Mouse (Mus musculus) MEL (cell line): ENCODE data around the gene Iqgap3. TPM values are rescaled to one million over a fixed set of nuclear protein-coding genes. Genes with fewer than 3 reads are reported as not detected.

Experiments
- DNase-seq: peaks from one replicate; pipeline ENCODE4 v3.0.0; 2011; ENCODE audit warnings: low read depth, low spot score
- H3K27ac ChIP-seq: 2 replicates; pipeline ENCODE4 v1.5.1; 2012; ENCODE audit warnings: low read depth, mild to moderate bottlenecking, control low read depth, low read length, moderate library complexity; ENCODE audit not compliant: control insufficient read depth
- H3K27me3 ChIP-seq, 2 experiments: fragments of 150-350 bp in 1 of 2; sonication (generic) in 1 of 2; 2 replicates each; pipeline ENCODE4 v1.6.1; 2012; ENCODE audit warnings: low read length in 2 of 2, mild to moderate bottlenecking in 2 of 2, improper control_type of control experiment in 1 of 2, moderate library complexity in 1 of 2; ENCODE audit not compliant: insufficient read depth in 2 of 2, control insufficient read depth in 1 of 2
- H3K36me3 ChIP-seq, 2 experiments: 2 replicates each; pipeline ENCODE4 v1.6.1; 2012 to 2014; ENCODE audit warnings: low read length in 2 of 2, improper control_type of control experiment in 1 of 2, inconsistent platforms in 1 of 2, mild to moderate bottlenecking in 1 of 2; ENCODE audit not compliant: insufficient read depth in 2 of 2, control insufficient read depth in 1 of 2
- H3K4me1 ChIP-seq, 2 experiments: fragments of 150-350 bp in 1 of 2; sonication (generic) in 1 of 2; 2 replicates each; pipeline ENCODE4 v1.6.1; 2012; ENCODE audit warnings: low read length in 2 of 2, improper control_type of control experiment in 1 of 2, mild to moderate bottlenecking in 1 of 2; ENCODE audit not compliant: insufficient read depth in 2 of 2, control insufficient read depth in 1 of 2
- H3K4me3 ChIP-seq, 2 experiments: fragments of 150-350 bp in 1 of 2; sonication (generic) in 1 of 2; 2 replicates each; pipeline ENCODE4 v1.5.1; 2012; ENCODE audit warnings: low read depth in 2 of 2, low read length in 2 of 2, mild to moderate bottlenecking in 2 of 2, moderate library complexity in 2 of 2, control low read depth in 1 of 2, improper control_type of control experiment in 1 of 2; ENCODE audit not compliant: control insufficient read depth in 1 of 2, insufficient read depth in 1 of 2
- H3K79me2 ChIP-seq: 2 replicates; pipeline ENCODE4 v1.6.1; 2012; ENCODE audit warnings: mild to moderate bottlenecking, low read length, moderate library complexity; ENCODE audit not compliant: control insufficient read depth, poor library complexity, insufficient read depth
- H3K9ac ChIP-seq: 2 replicates; pipeline ENCODE4 v1.6.1; 2012; ENCODE audit warnings: low read depth, mild to moderate bottlenecking, control low read depth, low read length, moderate library complexity; ENCODE audit not compliant: control insufficient read depth, poor library complexity, severe bottlenecking
- H3K9me3 ChIP-seq: fragments of 150-350 bp; sonication (generic); replicated peaks from 2 replicates; pipeline ENCODE4 v1.6.1; 2012; ENCODE audit warnings: mild to moderate bottlenecking, low read length, improper control_type of control experiment, moderate library complexity; ENCODE audit not compliant: insufficient read depth
- BHLHE40 ChIP-seq: IDR thresholded peaks from 2 replicates; pipeline ENCODE4 v1.6.1; 2012; ENCODE audit warnings: low read depth, mild to moderate bottlenecking, inconsistent platforms, low read length, improper control_type of control experiment, borderline replicate concordance
- CTCF ChIP-seq, 3 experiments: IDR thresholded peaks in 2 of 3; conservative IDR thresholded peaks in 1 of 3; 2 replicates each; pipeline ENCODE4 v1.5.1; 2011 to 2012; ENCODE audit warnings: low read length in 3 of 3, low read depth in 2 of 3, mild to moderate bottlenecking in 2 of 3, improper control_type of control experiment in 1 of 3, inconsistent platforms in 1 of 3, mixed read lengths in 1 of 3, moderate library complexity in 1 of 3; ENCODE audit not compliant: control insufficient read depth in 1 of 3, insufficient read depth in 1 of 3, poor library complexity in 1 of 3, severe bottlenecking in 1 of 3
- GABPA ChIP-seq: IDR thresholded peaks from 2 replicates; pipeline ENCODE4 v1.6.1; 2012; ENCODE audit warnings: low read depth, mild to moderate bottlenecking, inconsistent platforms, low read length, improper control_type of control experiment, moderate library complexity
- GATA1 ChIP-seq: IDR thresholded peaks from 2 replicates; pipeline ENCODE4 v1.6.1; 2011; ENCODE audit warnings: low read depth, low read length, improper control_type of control experiment
- MAFK ChIP-seq: IDR thresholded peaks from 2 replicates; pipeline ENCODE4 v1.6.1; 2011; ENCODE audit warnings: low read depth, mild to moderate bottlenecking, low read length, improper control_type of control experiment, borderline replicate concordance
- MAX ChIP-seq: IDR thresholded peaks from 2 replicates; pipeline ENCODE4 v1.6.1; 2011; ENCODE audit warnings: low read length, improper control_type of control experiment
- MAZ ChIP-seq: IDR thresholded peaks from 2 replicates; pipeline ENCODE4 v1.6.1; 2012; ENCODE audit warnings: low read depth, mild to moderate bottlenecking, inconsistent platforms, low read length, improper control_type of control experiment
- MEF2A ChIP-seq: IDR thresholded peaks from 2 replicates; pipeline ENCODE4 v1.6.1; 2014; ENCODE audit warnings: low read depth, mild to moderate bottlenecking, inconsistent platforms, low read length, improper control_type of control experiment; ENCODE audit not compliant: poor library complexity, insufficient replicate concordance, severe bottlenecking; ENCODE audit errors: extremely low read depth
- MYB ChIP-seq: IDR thresholded peaks from 2 replicates; pipeline ENCODE4 v1.6.1; 2011; ENCODE audit warnings: mild to moderate bottlenecking, low read depth, low read length, improper control_type of control experiment
- NELFE ChIP-seq: IDR thresholded peaks from 2 replicates; pipeline ENCODE4 v1.6.1; 2011; ENCODE audit warnings: low read depth, low read length, improper control_type of control experiment
- NRF1 ChIP-seq: IDR thresholded peaks from 2 replicates; pipeline ENCODE4 v1.6.1; 2014; ENCODE audit warnings: low read depth, mild to moderate bottlenecking, inconsistent platforms, low read length, improper control_type of control experiment, moderate library complexity; ENCODE audit not compliant: poor library complexity, insufficient read depth, severe bottlenecking
- POLR2A ChIP-seq, 2 experiments: IDR thresholded peaks; 2 replicates each; pipeline ENCODE4 v1.6.1; 2011 to 2012; ENCODE audit warnings: low read length in 2 of 2, mild to moderate bottlenecking in 2 of 2, control low read depth in 1 of 2, improper control_type of control experiment in 1 of 2, low read depth in 1 of 2, moderate library complexity in 1 of 2; ENCODE audit not compliant: control insufficient read depth in 1 of 2, insufficient read depth in 1 of 2, poor library complexity in 1 of 2
- POLR2AphosphoS2 ChIP-seq: IDR thresholded peaks from 2 replicates; pipeline ENCODE4 v1.6.1; 2011; ENCODE audit warnings: low read length, improper control_type of control experiment
- POLR2AphosphoS5 ChIP-seq: IDR thresholded peaks from 2 replicates; pipeline ENCODE4 v1.6.1; 2012; ENCODE audit warnings: low read depth, borderline replicate concordance, mild to moderate bottlenecking, inconsistent platforms, low read length, moderate library complexity, mixed read lengths
- TAL1 ChIP-seq: IDR thresholded peaks from 2 replicates; pipeline ENCODE4 v1.6.1; 2012; ENCODE audit warnings: mild to moderate bottlenecking, inconsistent platforms, low read length, moderate library complexity, mixed read lengths
- USF2 ChIP-seq, 2 experiments: IDR thresholded peaks; 2 replicates each; pipeline ENCODE4 v1.6.1; 2011 to 2012; ENCODE audit warnings: improper control_type of control experiment in 2 of 2, low read length in 2 of 2, borderline replicate concordance in 1 of 2, inconsistent platforms in 1 of 2, low read depth in 1 of 2, mild to moderate bottlenecking in 1 of 2; ENCODE audit not compliant: insufficient read depth in 1 of 2
- ZC3H11A ChIP-seq: IDR thresholded peaks from 2 replicates; pipeline ENCODE4 v1.6.1; 2012; ENCODE audit warnings: low read depth, mild to moderate bottlenecking, inconsistent platforms, low read length, improper control_type of control experiment
- ZKSCAN1 ChIP-seq: IDR thresholded peaks from 2 replicates; pipeline ENCODE4 v1.6.1; 2012; ENCODE audit warnings: low read depth, mild to moderate bottlenecking, inconsistent platforms, low read length, improper control_type of control experiment, moderate library complexity
- polyA plus RNA-seq, 2 experiments: library from polyadenylated mRNA; stranded (reverse) in 1 of 2; unstranded in 1 of 2; fragments of >175 nt in 1 of 2; fragments of >200 nt in 1 of 2; gene quantifications; 2 replicates each; pipeline versions ENCODE4 v1.2.1 to v1.2.4; 2012; ENCODE audit warnings: low replicate concordance in 2 of 2, low read depth in 1 of 2; ENCODE audit not compliant: insufficient read length in 2 of 2, insufficient read depth in 1 of 2, missing spikeins in 1 of 2
- total RNA-seq: library from RNA; depleted of rRNA; stranded (reverse); fragments of 300-350 nt; gene quantifications from 2 replicates; pipeline ENCODE4 v1.2.3, GENCODE M21; 2012

Gene Iqgap3
- total and polyA plus RNA-seq, 3 experiments = 21.1 to 42.5 TPM; not detected in 1

DNA sequence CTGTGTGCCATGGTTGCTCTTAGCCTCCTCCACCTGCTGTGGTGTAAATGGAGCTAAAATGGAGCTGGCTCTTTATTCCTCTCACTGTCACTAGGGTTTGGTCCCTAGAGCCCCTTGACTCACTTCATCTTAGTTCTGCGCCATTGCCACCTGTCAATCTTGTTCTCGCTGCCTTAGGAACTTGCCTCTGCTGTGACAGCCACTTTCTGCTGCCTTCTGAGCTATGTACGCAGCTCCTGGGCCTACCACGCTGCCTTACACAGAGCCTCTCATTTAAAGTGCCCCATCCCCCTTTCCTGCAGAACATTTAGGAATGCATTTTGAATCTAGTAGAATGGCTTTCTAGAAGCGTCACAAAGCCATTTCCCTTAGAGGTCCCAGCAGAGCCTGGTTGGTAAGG is 12.4 kb downstream of the Iqgap3 start:
- no peaks in the 10 kb centered on the region for H3K4me1 ChIP-seq
- no peak for DNase-seq
- no peak overlapping the region for H3K27ac ChIP-seq
- peaks cover 0 to 2% of the 10 kb centered on the region in 2 experiments; a peak in 2 of 4 replicates for H3K36me3 ChIP-seq
- H3K27me3 ChIP-seq = no peaks in the 10 kb centered on the region
- no peaks in the 10 kb centered on the region for H3K9me3 ChIP-seq
- no peaks in the 10 kb centered on the region for H3K79me2 ChIP-seq
- TF ChIP-seq NRF1 = no peak
- TF ChIP-seq POLR2A (IDR thresholded peaks at IDR 0.05; ENCODE audit: control insufficient read depth in 1 of 2, insufficient read depth in 1 of 2, low read depth in 1 of 2, low read length in 2 of 2, poor library complexity in 1 of 2) = no peak
- TF ChIP-seq TAL1 = no peak
- no peak for TF ChIP-seq NELFE
- H3K9ac ChIP-seq = no peak overlapping the region
- H3K4me3 ChIP-seq = no peak overlapping the region

DNA sequence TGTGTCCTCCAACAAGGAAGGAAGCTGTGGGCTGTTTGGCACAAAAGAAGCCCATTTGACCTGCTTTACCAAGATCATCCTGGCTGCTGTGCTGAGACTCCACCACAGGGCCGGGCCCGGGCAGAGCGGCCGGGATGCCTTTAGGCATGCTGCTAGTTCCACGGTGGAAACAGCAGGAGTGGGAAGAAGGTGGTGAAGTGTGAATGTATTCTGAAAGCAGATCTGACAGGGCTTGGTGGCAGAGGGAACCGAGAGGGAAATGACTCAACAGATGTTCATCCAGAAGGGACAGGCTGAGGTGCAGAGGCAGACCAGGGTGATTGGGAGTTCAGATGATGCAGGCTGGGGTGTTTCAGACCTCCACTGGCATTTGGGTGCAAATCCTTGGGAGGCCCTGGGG is 15.9 kb downstream of the Iqgap3 start:
- H3K36me3 ChIP-seq = no peaks in the 10 kb centered on the region
- H3K4me3 ChIP-seq = no peak overlapping the region
- no peaks in the 10 kb centered on the region for H3K27me3 ChIP-seq
- no peak overlapping the region for H3K9ac ChIP-seq
- no peak for DNase-seq
- no peaks in the 10 kb centered on the region for H3K9me3 ChIP-seq
- 0 out of 4 replicates have a peak, but pooled peaks cover 0 to 6% of the 10 kb centered on the region in 2 experiments for H3K4me1 ChIP-seq
- H3K79me2 ChIP-seq = no peaks in the 10 kb centered on the region
- no peak overlapping the region for H3K27ac ChIP-seq
- TF ChIP-seq CTCF (IDR thresholded peaks at IDR 0.05 in 2 of 3, conservative IDR thresholded peaks at IDR 0.05 in 1 of 3; ENCODE audit: control insufficient read depth in 1 of 3, insufficient read depth in 1 of 3, low read depth in 2 of 3, low read length in 3 of 3, poor library complexity in 1 of 3, severe bottlenecking in 1 of 3) (no peak), MAX (no peak), ZC3H11A (no peak), MAFK (no peak), GATA1 (no peak), POLR2A (IDR thresholded peaks at IDR 0.05; ENCODE audit: control insufficient read depth in 1 of 2, insufficient read depth in 1 of 2, low read depth in 1 of 2, low read length in 2 of 2, poor library complexity in 1 of 2) (no peak), MEF2A (no peak), BHLHE40 (no peak), GABPA (no peak), ZKSCAN1 (no peak), MYB (no peak), POLR2AphosphoS2 (no peak), POLR2AphosphoS5 (no peak), TAL1 (no peak), NELFE (no peak), MAZ (no peak), USF2 (IDR thresholded peaks at IDR 0.05; ENCODE audit: borderline replicate concordance in 1 of 2, insufficient read depth in 1 of 2, low read depth in 1 of 2, low read length in 2 of 2) (no peak)
